Mouse (Mus musculus): ENCODE data around the gene Sp6.

Gene Sp6

DNA sequence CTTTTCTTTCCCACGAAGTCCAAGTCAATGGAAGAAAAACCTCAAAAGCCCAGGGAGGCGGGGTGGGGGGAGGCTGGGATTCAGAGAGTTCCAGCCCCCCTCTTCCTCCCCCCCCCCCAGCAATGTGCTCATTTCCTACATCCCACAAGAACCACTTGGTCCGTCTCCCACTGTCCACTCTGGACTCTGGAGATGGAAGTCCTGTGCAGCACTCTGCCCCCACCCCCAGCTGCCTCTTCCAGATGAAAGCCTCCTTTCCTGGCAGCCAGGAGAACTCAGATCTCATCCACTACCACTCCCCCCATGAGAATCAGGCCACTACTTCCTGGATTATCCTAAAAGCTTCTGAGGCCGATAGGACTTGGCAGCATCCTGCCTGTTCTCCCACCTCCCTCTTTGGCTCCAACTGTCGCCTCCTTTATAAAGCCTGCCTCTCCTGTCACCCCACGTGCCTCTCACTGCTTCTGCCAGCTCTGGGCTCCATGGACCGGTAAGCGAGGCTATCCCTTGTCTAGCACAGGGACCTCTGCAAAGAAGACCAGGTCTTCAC, at the start of gene Sp6:
Sp6 (plus strand) TSS at position 274 of the 550 bp plus-strand sequence.
- DNase-seq, result no peak

- peak; percentile 95 for DNase-seq
These were observed 49.6 kb upstream of the Sp6 start for GRCm38 (mm10) chr11:96963580-96963979.

DNA sequence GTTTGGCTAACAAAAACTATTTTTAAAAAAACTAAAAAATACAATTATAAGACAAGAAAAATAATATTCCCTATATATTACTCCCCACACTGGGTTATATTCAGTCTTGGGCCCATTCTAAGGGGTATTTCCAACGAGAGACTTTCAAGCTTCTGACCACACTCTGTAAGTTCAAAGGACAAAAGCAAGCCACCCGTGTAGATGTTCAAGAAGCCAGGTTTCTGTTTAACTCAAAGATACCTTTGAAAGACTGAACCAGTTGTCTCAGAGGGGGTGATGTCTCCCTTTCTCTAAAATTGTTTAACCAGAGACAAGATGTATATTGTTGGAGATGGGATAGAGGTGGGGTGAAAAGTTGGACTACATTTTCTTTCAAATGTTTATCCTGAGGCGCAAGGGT, 47.0 kb upstream of the Sp6 start:
- DNase-seq, result no peak

DNA sequence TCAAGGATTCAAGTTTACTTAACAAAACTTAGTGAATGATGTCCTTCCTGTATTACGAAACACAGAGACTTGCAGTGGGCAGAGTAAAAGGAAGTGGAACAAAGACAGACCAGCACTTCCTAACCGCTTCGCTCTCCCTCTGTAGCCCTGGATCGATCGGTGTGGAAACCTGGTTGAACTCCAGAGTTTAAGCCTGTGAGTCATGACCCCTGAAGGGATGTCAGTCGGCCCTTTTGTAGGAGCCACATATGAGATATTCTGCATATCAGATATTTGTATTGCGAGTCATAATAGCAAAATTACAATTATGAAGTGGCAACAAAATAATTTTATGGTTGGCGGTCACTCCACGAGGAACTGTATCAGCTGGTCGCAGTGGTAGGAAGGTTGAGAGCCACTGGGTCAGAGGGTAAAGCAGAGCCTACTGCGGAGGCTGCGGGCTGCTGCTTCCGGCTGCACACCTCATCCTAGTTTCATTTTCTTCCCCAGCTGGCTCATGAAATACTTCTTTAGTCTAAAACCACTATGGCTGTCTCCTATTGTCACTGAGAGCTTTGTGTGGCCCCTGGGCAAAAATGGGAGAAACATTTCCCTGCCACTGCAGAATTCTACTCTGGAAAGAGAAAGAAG, 46.2 kb upstream of the Sp6 start:
- DNase-seq, result no peak

- no peak for DNase-seq
These were observed 45.5 kb upstream of the Sp6 start for GRCm38 (mm10) chr11:96967544-96968269.

GRCm38 (mm10) chr11:96968476-96968875, 44.7 kb upstream of the Sp6 start:
- no peak for DNase-seq

DNA sequence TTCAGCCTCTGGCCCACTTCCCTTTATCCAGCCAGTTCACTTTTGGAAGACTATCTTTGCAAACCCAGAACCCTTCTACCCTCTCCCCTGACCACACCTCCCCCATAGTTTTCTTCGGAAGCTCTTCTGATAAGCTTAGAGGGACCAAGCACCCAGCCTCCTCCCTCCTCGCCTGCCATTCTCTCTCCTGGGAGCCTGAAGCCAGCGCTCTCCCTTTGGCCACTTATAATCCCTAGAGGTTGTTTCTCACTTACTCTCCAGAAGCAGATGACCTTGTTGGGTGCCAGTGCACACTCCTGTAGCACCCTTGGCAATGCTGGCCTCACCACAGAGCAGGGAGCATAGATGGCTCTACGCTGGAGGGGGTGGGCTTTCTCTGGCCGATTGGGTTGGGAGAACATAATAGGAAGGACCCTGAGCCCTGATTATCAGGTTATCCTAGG, 43.9 kb upstream of the Sp6 start:
- DNase-seq, result no peak

- DNase-seq, result peak; percentile 68
These were observed 43.4 kb upstream of the Sp6 start for GRCm38 (mm10) chr11:96969746-96970145.

DNA sequence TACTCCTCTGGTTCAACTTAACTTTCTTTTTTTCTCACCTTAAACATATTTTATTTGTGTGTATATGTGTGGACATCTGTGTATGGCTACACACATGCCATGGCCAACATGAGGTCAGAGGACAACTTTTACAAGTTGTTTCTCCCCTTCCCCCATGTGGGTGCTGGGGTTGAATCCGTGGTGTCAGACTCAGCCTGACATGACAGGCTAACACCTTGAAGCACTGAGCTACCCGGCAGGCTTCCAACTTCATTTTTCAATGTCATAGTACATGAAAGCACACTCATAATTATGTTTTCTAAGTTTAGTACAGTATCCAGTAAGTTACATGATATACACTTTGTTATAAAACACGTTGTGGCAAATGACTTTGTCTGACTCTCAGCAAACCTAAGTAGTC, 42.9 kb upstream of the Sp6 start:
- DNase-seq, result no peak

- DNase-seq, result no peak
These were observed 40.3 kb upstream of the Sp6 start for GRCm38 (mm10) chr11:96972906-96973305.

DNA sequence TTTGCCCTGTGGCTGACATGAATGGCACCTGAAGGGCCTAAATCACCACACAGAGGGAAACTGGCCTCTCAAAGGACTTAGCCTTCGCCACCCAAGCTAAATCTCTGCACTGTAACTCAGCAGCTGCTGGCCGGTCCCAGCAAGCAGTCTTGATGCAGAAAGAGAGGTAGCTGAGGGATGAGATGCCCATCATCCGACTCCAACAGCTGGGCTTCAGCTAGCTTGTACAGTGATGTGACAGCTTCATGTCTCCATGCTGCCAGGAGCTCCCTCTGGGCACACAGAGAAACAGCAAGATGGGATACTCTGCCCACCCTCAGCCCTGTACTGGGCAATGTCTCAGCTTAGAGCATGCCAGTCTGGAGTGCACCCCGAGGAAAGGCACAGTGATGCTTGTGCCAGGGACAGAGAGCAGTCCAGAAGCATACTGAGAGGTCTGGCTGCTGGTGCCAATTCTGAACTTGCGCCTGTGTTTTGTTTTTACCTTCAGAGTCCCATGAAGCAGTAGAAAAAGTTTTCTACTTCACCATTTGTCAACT, 39.7 kb upstream of the Sp6 start:
- DNase-seq, result no peak

GRCm38 (mm10) chr11:96974813-96975212, 38.4 kb upstream of the Sp6 start:
- no peak for DNase-seq

DNA sequence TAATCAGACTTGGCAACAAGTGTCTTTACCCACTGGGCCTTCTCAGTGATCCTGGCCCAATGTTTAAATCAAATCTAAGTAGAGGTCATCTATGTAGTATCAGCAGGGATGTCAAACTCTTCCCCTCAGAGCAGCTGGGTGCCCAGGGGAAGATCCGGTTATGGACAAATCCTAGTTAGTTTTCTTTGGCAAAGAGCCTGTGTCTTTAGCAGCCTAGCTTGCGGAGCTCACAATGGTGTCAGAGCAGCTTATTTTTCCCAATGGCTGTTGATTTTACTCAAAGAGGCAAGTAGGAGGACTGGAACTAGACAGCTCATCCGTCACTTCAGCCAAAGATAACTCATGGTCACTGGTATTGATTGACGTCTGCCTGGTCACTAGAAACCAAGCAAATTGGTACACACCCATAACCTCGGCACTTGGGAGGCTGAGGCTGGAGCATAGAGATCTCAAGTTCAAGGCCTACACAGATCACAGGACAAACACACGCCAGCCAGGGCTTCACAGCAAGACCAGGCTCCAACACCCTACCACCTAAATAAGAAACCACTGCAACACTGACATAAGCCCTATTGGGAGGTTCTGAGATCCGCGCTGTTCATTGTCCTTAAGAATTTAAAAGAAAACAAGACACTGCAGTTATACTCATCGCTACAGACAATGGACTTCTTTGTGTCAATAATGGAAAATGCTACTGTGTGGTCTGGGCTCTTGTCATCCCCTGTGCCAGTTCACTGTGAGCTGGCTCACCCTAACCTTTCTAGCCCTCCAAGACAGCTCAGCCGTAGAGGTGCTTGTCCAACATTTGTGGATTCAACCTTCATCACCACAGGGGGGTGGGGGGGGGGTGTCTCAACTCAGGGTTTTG, 37.4 kb upstream of the Sp6 start:
- DNase-seq, result no peak

DNA sequence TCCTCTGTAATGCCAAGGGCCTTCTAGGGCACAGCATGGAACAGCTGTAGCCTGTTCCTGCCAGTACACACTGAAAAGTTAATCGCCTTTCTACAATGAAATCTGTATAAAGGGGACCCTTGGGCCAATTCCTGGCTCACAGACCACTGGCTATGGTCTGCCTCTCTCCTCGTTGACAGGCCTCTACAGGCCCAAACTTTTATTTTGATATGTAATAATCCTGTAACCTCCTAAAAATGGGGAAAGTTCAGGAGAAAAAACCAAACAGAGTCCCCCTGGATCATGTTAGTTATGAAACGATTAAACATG, 36.9 kb upstream of the Sp6 start:
- DNase-seq, result no peak

- DNase-seq, result peak; percentile 87
These were observed 36.1 kb upstream of the Sp6 start for GRCm38 (mm10) chr11:96976911-96977591.

- DNase-seq, result peak; percentile 97
These were observed 35.4 kb upstream of the Sp6 start for GRCm38 (mm10) chr11:96977606-96978400.

- DNase-seq, result no peak
These were observed 34.6 kb upstream of the Sp6 start for GRCm38 (mm10) chr11:96978401-96979246.

GRCm38 (mm10) chr11:96979329-96979728, 33.9 kb upstream of the Sp6 start:
- DNase-seq, result no peak

- no peak for DNase-seq
These were observed 33.2 kb upstream of the Sp6 start for GRCm38 (mm10) chr11:96980021-96980420.

DNA sequence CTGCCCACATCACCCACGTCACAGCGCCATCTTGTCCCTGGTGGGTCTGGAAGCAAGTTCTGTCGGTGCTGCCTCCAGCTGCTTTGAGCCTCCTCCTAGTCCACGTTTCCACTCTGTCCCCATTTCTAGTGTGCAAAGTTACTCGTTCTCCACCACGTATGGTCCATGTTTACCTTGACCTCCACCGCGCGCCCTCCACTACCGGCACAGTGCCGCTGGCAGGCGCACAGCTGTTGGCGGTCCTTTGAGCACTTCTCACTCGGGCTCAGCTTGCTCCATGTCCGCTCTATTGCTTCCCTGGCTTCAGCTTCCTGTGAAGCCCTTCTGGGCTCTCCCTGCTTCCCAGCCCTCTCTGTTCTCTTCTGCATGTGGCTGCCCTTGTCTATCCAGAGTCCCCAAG, 31.7 kb upstream of the Sp6 start:
- DNase-seq, result no peak

GRCm38 (mm10) chr11:96982355-96982754, 30.8 kb upstream of the Sp6 start:
- DNase-seq, result peak; percentile 86
